18 mouse cellular contexts compared by ENCODE assay signal in genomic region chr14:8367727-8368520, GRCm38 (mm10). TPM values are rescaled to one million over a fixed set of nuclear protein-coding genes. Genes with fewer than 3 reads are reported as not detected.
A peak's percentile ranks its signal among the peaks of the same experiment; 100 is the strongest.
DNase-seq lines count a peak whose midpoint lies in the region; ATAC-seq lines count a peak whose summit lies in the region.
"Had no signal": no experiment of that assay in that cellular context is flagged by ENCODE, and none has a peak within 500 bp of the region (broad histone marks: within the 10 kb centered on the region; RNA-seq: fewer than 3 reads in every experiment).

No protein-coding gene starts in this region.

- H3K27me3 ChIP-seq in hindbrain, embryonic 10.5 days (ENCODE audit: insufficient read depth, poor library complexity, severe bottlenecking): no peaks in the 10 kb centered on the region
- no peaks in the 10 kb centered on the region for H3K27me3 ChIP-seq in hindbrain, embryonic 14.5 days (ENCODE audit: control insufficient read depth, insufficient read depth, low read length)
- no peaks in the 10 kb centered on the region for H3K27me3 ChIP-seq in embryonic facial prominence, embryonic 10.5 days (replicated peaks; ENCODE audit: low read depth, poor library complexity, severe bottlenecking)
- H3K27me3 ChIP-seq in intestine, embryonic 15.5 days (replicated peaks): no peaks in the 10 kb centered on the region
- H3K27me3 ChIP-seq: heart, embryonic 15.5 days had no signal

- H3K27ac ChIP-seq in hindbrain, embryonic 10.5 days: peak overlapping the region; percentile 78
- no peak overlapping the region for H3K27ac ChIP-seq in hindbrain, embryonic 14.5 days
- peak overlapping the region; percentile 78 for H3K27ac ChIP-seq in embryonic facial prominence, embryonic 10.5 days (replicated peaks)
- no peak overlapping the region for H3K27ac ChIP-seq in intestine, embryonic 15.5 days
- H3K27ac ChIP-seq: heart, embryonic 15.5 days had no signal

- WGBS in hindbrain, embryonic 10.5 days: 33% methylated on average over 4 of the region's 4 CpGs
- 42% methylated on average over 4 of the region's 4 CpGs for WGBS in hindbrain, embryonic 14.5 days
- WGBS in embryonic facial prominence, embryonic 10.5 days: 24% methylated on average over 4 of the region's 4 CpGs
- WGBS in intestine, embryonic 15.5 days: 50% methylated on average over 4 of the region's 4 CpGs

- peak; percentile 35 for DNase-seq in hindbrain, embryonic 10.5 days (ENCODE audit: low spot score)
- DNase-seq in hindbrain, embryonic 14.5 days (ENCODE audit: low spot score): no peak
- DNase-seq in embryonic facial prominence, embryonic 10.5 days (ENCODE audit: low spot score): peak; percentile 38
- DNase-seq in retina, embryonic 14.5 days (ENCODE audit: low spot score): peak; percentile 30
- no peak for DNase-seq in gastrocnemius, adult 8-10 months (ENCODE audit: low spot score in 2 of 2)
- DNase-seq in lung, postnatal 36 days: no peak
- DNase-seq: cerebellum, adult 2 months; kidney, adult 8-10 months; right cerebral cortex, postnatal 4 days; thymus, postnatal 36 days had no signal

- H3K4me3 ChIP-seq in hindbrain, embryonic 10.5 days: no peak overlapping the region
- H3K4me3 ChIP-seq in hindbrain, embryonic 14.5 days (replicated peaks; ENCODE audit: low read length): no peak overlapping the region
- H3K4me3 ChIP-seq in embryonic facial prominence, embryonic 10.5 days: no peak overlapping the region
- no peak overlapping the region for H3K4me3 ChIP-seq in intestine, embryonic 15.5 days (replicated peaks)
- H3K4me3 ChIP-seq: heart, embryonic 15.5 days had no signal

- H3K4me1 ChIP-seq in hindbrain, embryonic 10.5 days (replicated peaks): peaks cover 42% of the 10 kb centered on the region
- H3K4me1 ChIP-seq in hindbrain, embryonic 14.5 days (replicated peaks; ENCODE audit: control insufficient read depth, insufficient read depth, low read length): 0 out of 2 replicates have a peak, but pooled peaks cover 11% of the 10 kb centered on the region
- peaks cover 47% of the 10 kb centered on the region for H3K4me1 ChIP-seq in embryonic facial prominence, embryonic 10.5 days
- H3K4me1 ChIP-seq in intestine, embryonic 15.5 days (replicated peaks): no peaks in the 10 kb centered on the region
- H3K4me1 ChIP-seq: heart, embryonic 15.5 days had no signal

- H3K9me3 ChIP-seq in hindbrain, embryonic 10.5 days: no peaks in the 10 kb centered on the region
- H3K9me3 ChIP-seq in hindbrain, embryonic 14.5 days (ENCODE audit: control insufficient read depth, low read length): no peaks in the 10 kb centered on the region
- H3K9me3 ChIP-seq in embryonic facial prominence, embryonic 10.5 days: no peaks in the 10 kb centered on the region
- no peaks in the 10 kb centered on the region for H3K9me3 ChIP-seq in intestine, embryonic 15.5 days
- H3K9me3 ChIP-seq: heart, embryonic 15.5 days had no signal

- no peak overlapping the region for H3K9ac ChIP-seq in hindbrain, embryonic 14.5 days
- H3K9ac ChIP-seq in intestine, embryonic 15.5 days: no peak overlapping the region
- H3K9ac ChIP-seq: heart, embryonic 15.5 days had no signal

- no peaks in the 10 kb centered on the region for H3K36me3 ChIP-seq in hindbrain, embryonic 10.5 days
- H3K36me3 ChIP-seq in hindbrain, embryonic 14.5 days (replicated peaks; ENCODE audit: control insufficient read depth, insufficient read depth): no peaks in the 10 kb centered on the region
- no peaks in the 10 kb centered on the region for H3K36me3 ChIP-seq in embryonic facial prominence, embryonic 10.5 days (replicated peaks)
- no peaks in the 10 kb centered on the region for H3K36me3 ChIP-seq in intestine, embryonic 15.5 days
- H3K36me3 ChIP-seq: heart, embryonic 15.5 days had no signal

- no peak for ATAC-seq in hindbrain, embryonic 14.5 days (ENCODE audit: low FRiP score)
- ATAC-seq in intestine, embryonic 15.5 days: 0 out of 2 replicates have a peak, but pooled peaks have one; percentile 2
- no peak for ATAC-seq in frontal cortex, adult (ENCODE audit: low TSS enrichment)

- no peak overlapping the region for H3K4me2 ChIP-seq in hindbrain, embryonic 14.5 days (replicated peaks)
- H3K4me2 ChIP-seq in intestine, embryonic 15.5 days (replicated peaks): no peak overlapping the region
- H3K4me2 ChIP-seq: heart, embryonic 15.5 days had no signal

RNA-seq across cellular contexts. Expression of gene Oit1, which starts 10.6 kb away (rescaled TPM):
- polyA plus RNA-seq in hindbrain, embryonic 10.5 days (2016; fragmentation: Nextera tagmentation; extraction: Ambion mirVana): 0.21 TPM in 1 of 2 replicates, not detected in the other
- 0.17 TPM in 1 of 2 replicates, not detected in the other for polyA plus RNA-seq in hindbrain, embryonic 14.5 days (2014; fragmentation: Nextera tagmentation; extraction: Ambion mirVana)
- polyA plus RNA-seq in embryonic facial prominence, embryonic 10.5 days (2016; fragmentation: Nextera tagmentation; extraction: Ambion mirVana): 0.24 and 0.42 TPM in 2 replicates
- polyA plus RNA-seq in intestine, embryonic 15.5 days (2015; fragmentation: Nextera tagmentation; extraction: Ambion mirVana): 8.5 and 15.2 TPM in 2 replicates
- not detected for total RNA-seq in gastrocnemius, adult 8-10 months (2022)
- total RNA-seq: adrenal gland, postnatal 36 days; gastrocnemius, postnatal 36 days; layer of hippocampus, postnatal 10 days had no signal
- polyA plus RNA-seq: C2C12; cerebellum, adult 2 months; neural tube, embryonic 11.5 days had no signal

RNA-seq across cellular contexts. Expression of gene Fam107a, which starts 50.1 kb away (rescaled TPM):
- polyA plus RNA-seq in hindbrain, embryonic 10.5 days (2016; fragmentation: Nextera tagmentation; extraction: Ambion mirVana): 0.24 and 0.78 TPM in 2 replicates
- 0.16 and 0.47 TPM in 2 replicates for polyA plus RNA-seq in hindbrain, embryonic 14.5 days (2014; fragmentation: Nextera tagmentation; extraction: Ambion mirVana)
- 1.1 and 1.6 TPM in 2 replicates for polyA plus RNA-seq in embryonic facial prominence, embryonic 10.5 days (2016; fragmentation: Nextera tagmentation; extraction: Ambion mirVana)
- polyA plus RNA-seq in intestine, embryonic 15.5 days (2015; fragmentation: Nextera tagmentation; extraction: Ambion mirVana): 0.43 and 0.44 TPM in 2 replicates
- total RNA-seq in gastrocnemius, adult 8-10 months (2022): 1 to 10 TPM; 1.3 to 2.8 (median 2.4) TPM
- polyA plus RNA-seq: C2C12 had no signal

Comparison
In these comparisons a context has a peak if more than half of its experiments do, and no peak if none do; other contexts are left out.
1. DNase-seq: peak in hindbrain, embryonic 10.5 days (single experiment), embryonic facial prominence, embryonic 10.5 days (single experiment) and retina, embryonic 14.5 days (single experiment); none in hindbrain, embryonic 14.5 days (single experiment), gastrocnemius, adult 8-10 months (0 of 2) and lung, postnatal 36 days (single experiment).
2. H3K27ac ChIP-seq: peak in hindbrain, embryonic 10.5 days (single experiment) and embryonic facial prominence, embryonic 10.5 days (single experiment); none in hindbrain, embryonic 14.5 days (single experiment) and intestine, embryonic 15.5 days (single experiment).